Mouse (Mus musculus) ovary, adult 10 weeks (tissue): ENCODE data around the gene Lgals3. TPM values are rescaled to one million over a fixed set of nuclear protein-coding genes. Genes with fewer than 3 reads are reported as not detected.

Experiments used
- polyA plus RNA-seq: library from polyadenylated mRNA; stranded (reverse); fragments of 350-450 nt; fragmentation: Illumina TruSeq; extraction: RNeasy Lipid Tissue Mini Kit (QIAGEN cat#74804); gene quantifications from one replicate; pipeline ENCODE4 v1.2.3, GENCODE M21; 2014

The Lgals3 gene
- 27.6 TPM for polyA plus RNA-seq

DNA sequence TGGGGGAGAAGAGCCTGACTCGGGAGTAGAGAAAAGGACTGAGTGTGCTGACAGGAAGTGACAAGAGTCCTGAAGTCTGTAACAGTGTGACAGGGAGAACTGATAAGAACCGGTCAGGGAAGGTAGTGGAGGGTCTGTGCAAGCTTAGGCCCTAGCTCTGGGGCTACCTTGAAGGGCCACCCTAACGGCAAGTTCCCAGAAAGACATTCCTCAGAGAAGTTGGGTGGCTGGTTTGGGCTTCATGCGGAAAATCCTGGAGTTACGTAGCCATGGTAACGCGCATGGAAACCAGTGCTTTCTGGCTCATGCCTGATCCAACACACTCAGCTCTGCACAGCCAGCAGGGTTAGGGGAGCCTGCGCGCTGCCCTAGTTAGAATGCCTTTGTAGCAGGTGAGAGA is at the start of gene Lgals3:
Gene Lgals3 (plus strand): TSS at position 291 of the 400 bp plus-strand sequence.

DNA sequence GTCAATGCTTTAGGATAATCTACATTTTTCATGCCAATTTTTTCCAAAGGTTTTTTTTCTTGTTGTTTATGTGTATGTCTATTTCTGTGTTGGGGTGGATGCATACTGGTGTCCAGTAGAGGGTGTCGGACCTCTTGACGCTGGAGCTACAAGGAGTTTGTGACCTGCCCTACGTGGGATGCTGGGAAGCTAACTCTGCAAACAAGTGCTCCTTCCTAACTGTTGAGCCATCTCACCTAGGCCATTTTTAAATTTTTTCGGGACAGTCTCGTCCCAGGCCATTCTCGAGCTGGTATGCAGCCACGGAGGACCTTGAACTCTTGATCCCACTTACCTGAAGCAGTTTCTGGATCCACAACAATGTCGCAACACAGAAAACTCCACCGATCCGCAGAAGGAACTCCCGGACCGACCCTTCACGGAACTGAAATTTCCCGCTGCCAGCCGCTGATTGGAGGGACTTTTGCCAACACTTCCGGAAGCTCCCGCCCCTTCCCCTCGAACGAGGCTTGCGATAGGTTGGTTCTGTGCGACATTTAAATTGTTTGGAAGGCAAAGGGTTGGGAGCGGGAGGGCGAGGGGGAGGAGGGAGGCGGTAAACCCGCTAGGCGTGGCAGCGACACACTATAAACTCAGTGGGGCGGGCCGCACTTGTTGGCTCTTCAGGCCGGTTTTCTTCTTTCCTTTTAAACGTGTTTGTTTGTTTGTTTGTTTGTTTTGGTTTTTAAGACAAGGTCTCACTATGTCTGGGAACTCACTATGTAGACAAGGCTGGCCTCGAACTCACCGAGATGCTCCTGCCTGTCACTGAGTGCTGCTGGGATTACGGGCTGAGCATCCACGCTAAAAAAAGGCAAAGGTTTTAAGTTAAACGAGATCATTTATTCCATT is 50.5 kb downstream of the Lgals3 start, which contains the start of gene Dlgap5:
Gene Dlgap5 (minus strand): TSS at position 633 of the 891 bp plus-strand sequence.

Other genes with a start within 250 kb of the Lgals3 start
- gene Gch1, start 178.3 kb upstream of the Lgals3 start, polyA plus RNA-seq: 24.4 TPM
- 19.7 TPM for gene Wdhd1, start 90.9 kb upstream of the Lgals3 start, polyA plus RNA-seq
- 61.4 TPM for gene Socs4, start 90.8 kb upstream of the Lgals3 start, polyA plus RNA-seq
- gene Mapk1ip1l, start 69.5 kb upstream of the Lgals3 start, polyA plus RNA-seq: 132 TPM
- gene Dlgap5, start 50.7 kb downstream of the Lgals3 start, polyA plus RNA-seq: 8.6 TPM
- 24.4 TPM for gene Fbxo34, start 82.7 kb downstream of the Lgals3 start, polyA plus RNA-seq
- 21.4 TPM for gene Atg14, start 202.9 kb downstream of the Lgals3 start, polyA plus RNA-seq